Mouse (Mus musculus) embryo, embryonic 9.5 days (tissue): ENCODE data around the gene Cryga.

ENCODE experiments used
- DNase-seq: peaks from one replicate; pipeline ENCODE4 v3.0.0-alpha.2; 2017; ENCODE audit errors: extremely low spot score

Gene Cryga

DNA sequence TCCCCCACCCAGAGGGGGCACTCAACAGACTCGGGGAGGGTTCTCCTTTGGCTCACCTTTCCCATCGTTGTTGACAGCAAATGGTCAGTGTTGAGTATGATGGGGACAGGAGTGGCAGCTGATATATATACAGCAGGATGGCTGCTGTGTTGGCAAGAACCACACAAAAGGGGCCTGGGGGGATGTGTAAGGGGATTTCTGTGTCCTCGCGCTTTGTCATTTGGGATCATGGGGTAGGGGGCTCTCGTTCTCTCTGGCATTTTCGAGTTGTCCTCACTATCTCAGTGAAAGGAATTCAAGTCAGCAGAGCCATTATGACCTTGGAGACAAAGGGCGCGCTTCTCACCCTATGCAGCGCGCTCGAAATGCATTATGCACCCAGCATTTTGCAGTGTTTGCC lies at the start of gene Cryga:
Gene Cryga (minus strand): TSS at position 101 of the 400 bp plus-strand sequence.
- DNase-seq: no peak

DNA sequence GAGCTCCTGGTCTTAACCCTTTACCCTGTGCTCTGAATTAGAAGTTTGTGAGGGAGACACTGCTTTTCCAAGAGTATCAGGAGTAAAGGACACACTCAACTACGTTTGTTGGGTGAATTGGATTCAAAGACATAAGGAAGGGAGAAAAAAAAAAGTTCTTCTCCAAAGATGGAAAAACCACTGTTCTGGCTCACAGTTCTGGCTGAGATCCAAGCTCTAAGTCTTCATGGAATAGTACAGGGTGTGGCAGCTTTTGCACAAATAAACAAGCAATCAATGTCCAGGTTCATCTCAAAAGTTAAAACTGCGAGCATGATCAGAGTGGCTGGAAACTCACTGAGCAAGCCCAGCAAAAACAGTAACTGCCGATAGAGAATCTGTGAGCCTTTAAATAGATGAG lies 44.8 kb upstream of the Cryga start:
- no peak for DNase-seq

DNA sequence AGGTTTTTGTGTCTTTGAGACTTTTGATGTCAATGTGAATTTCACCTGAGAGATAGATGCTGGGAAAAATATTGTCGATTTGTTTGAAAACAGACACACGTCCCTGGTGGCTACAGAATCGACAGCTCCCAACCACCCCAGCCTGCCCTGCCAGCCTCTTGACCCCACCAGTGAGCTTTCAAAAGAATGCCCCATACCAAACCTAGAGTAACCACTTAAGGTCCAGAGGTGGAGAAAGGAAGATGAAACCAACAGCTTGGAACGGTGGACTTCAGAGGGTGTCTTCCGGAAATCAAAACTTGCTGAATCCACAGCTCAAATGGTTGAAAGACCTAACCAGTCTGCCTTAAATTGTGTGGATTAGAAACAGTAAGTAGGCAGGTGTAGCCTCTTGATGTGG lies 44.2 kb upstream of the Cryga start:
- no peak for DNase-seq

DNA sequence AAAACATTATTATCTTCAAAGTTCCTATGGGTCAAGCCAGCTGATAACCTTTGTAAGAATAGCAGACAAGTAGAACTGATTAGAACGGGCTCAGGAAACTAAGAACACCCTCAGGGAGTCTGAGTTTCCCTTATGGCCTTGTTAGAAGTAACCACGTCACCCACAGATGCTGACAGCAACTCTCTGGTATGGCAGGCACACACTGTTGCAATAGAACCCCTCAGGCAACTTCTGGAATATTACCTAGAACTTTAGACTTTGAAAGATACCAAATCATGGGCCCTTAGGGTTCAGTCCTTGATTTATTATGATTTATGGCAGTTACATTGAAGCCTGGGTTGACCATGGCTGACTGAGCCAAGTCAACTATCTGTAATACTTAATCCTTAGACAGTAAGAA lies 43.4 kb upstream of the Cryga start:
- no peak for DNase-seq

DNA sequence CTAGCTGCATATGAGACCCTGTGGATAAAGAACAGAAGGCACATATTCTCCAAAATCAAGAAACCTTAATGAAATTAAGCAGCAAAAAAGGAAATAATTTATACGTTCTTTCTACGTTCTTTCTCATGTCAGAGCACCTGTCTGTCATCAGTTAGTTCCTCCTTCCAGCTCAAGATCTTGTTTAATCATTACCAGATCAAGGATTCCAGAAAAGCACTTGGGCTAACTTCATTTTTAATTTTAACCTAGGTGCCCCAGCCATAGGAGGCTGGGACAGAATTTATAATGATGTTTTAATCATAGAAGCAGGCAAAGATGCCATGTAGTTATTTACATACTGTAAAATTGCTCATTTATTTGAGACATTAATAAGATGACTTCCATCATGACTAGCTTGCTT lies 41.6 kb upstream of the Cryga start:
- no peak for DNase-seq

DNA sequence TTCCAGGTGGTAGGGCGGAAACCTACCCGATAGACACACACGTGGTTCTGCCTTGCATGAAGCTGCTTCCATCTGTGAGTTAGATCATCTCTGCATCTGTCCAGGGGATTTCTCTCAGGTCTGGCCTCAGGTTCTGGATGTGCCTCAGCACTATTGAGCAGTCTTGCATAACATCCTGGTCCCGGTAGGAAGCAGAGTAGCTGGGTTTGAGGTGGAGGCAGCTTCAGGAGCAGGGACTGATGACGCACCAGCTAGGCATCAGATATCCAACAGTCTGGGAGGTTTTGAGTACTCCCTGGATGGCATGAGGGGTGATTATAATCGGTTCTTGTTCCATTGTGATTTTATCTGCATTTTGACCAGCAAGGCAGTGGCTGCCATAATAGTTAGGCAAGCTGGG lies 34.4 kb upstream of the Cryga start:
- DNase-seq: no peak

DNA sequence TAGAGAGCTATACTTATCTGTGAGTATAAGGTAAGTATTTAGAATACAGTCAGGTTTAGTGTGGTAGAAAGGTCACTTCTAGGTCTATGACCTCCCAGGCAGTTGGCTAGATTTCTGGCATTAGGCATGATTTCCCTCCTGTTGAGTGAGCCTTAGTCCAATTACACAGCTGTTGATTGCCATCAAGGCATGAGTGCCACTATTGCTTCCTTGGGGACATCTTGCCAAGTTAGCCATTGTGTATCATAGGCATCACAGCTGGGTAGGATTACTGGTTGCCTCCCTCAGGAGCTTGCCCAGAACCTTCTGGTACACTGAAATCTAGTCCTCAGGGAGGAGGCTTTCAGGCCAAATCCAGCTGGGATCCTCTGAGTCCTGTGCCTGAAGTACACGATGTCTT lies 29.7 kb upstream of the Cryga start:
- no peak for DNase-seq

DNA sequence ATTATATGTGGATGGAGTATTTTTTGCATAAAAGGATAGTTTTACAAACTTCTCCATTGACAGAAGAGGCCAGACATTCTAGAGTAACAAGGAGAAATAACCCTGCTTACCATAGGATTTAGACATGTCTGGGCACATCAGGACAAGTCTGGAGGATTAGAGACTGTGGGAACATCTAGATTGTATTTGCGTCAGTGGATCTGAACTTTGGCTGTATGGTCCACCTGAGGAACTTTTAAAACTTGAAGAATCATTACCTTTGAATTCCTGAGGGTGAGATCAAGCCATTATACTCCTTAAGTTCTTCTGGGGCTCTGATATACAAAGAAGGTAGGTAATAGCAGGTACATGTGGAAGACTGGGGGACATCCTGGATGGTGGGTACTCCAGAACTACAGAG lies 28.5 kb upstream of the Cryga start:
- no peak for DNase-seq

DNA sequence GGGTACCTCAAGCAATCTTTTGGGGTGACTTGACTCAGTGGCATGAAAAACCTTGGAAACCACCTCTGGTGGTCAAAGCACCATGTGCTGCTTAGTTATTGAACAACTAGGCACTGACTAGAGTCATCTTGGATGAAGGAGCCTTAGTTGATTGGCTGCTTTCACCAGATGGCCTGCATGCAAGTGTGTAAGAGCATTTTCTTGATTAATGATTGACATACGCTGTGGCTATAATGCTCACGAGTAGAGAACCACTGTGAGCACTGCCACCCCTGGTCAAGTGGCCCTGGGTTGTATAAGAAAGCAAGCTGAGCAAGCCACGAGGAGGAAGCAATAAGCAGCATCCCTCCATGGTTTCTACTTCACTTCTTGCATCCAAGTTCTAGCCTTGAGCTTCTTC lies 27.1 kb upstream of the Cryga start:
- no peak for DNase-seq

DNA sequence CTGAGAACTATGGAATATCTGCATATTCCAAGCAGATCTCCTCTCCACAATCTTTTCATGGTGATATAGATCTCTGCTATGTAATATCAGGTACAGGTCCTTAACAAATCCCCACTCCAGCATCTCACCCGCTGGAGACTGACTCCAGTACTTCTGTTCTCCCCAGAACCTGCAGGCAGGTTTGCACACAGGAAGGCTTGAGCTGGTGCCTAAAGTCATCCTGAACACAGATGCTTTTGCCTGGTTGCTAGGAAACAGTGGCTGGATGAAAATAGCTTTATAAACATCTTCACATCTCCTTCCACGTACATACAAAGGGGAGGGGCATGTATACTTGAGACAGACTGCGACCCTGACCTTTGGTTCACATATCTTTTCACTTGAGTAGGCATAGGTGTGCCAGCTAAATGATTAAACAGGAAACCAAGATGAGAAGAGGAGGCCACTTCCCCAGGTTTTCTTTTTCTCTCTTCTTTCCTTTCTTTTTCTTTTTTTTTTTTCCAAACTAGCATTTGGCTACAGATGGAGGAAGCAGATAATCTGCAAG lies 26.5 kb upstream of the Cryga start:
- no peak for DNase-seq

DNA sequence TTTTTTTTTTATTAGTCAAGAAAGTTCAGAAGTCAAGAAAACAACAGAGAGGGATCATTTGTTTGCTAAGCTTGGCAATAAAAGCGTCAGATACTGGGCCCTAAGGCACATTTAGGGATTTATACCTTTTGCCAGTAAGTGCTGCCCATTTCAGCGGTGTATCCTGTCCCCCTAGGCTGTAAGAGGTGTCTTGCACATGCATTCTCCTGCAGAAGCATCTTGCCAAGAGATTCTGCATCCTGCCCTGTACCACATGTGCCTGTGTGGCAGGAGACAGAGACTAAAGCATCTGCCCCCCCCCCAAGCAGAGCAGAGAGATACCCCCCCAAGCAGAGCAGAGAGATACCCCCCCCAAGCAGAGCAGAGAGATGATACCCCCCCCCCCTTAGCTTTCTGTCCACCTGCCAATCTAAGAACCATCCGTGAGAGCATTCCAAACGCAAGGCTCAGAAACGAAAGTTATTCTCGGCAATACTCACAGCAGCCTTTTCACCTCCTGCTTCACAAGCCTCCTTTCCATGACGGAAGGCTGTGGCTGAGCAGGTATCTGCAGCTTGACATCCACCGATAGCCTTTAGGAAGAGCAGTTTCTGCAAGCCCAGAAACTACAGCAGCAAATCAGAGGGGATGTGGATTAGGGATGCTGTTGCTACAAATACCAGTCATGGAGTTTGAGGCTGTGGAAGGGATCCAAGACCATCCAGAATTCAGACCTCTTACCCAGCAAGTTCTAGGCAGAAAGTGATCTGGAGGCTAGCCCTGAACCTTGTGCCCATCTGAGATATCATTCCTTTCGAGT lies 19.6 kb upstream of the Cryga start, which contains the start of gene D630023F18Rik:
Gene D630023F18Rik (minus strand): TSS at position 641 of the 799 bp plus-strand sequence.
- no peak for DNase-seq

DNA sequence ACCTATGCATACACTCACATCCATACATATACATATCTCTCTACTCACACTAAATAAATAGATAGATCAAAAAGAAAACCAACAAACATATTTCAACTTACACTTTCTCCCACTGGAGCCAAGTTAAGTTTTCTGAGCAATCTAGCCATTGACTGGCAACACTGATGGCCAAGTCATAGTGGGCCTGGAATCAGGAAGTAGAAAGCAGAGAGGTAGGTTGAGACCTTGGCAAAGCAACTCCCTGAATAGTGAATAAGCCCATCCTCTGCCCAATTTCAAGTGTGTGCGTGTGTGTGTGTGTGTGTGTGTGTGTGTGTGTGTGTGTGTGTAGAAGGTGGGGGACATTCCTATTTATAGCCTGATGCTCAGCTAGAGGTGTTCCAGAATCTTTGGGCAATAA lies 16.3 kb upstream of the Cryga start, which contains the start of gene Gm28845:
Gene Gm28845 (minus strand): TSS at position 121 of the 400 bp plus-strand sequence.
- no peak for DNase-seq

DNA sequence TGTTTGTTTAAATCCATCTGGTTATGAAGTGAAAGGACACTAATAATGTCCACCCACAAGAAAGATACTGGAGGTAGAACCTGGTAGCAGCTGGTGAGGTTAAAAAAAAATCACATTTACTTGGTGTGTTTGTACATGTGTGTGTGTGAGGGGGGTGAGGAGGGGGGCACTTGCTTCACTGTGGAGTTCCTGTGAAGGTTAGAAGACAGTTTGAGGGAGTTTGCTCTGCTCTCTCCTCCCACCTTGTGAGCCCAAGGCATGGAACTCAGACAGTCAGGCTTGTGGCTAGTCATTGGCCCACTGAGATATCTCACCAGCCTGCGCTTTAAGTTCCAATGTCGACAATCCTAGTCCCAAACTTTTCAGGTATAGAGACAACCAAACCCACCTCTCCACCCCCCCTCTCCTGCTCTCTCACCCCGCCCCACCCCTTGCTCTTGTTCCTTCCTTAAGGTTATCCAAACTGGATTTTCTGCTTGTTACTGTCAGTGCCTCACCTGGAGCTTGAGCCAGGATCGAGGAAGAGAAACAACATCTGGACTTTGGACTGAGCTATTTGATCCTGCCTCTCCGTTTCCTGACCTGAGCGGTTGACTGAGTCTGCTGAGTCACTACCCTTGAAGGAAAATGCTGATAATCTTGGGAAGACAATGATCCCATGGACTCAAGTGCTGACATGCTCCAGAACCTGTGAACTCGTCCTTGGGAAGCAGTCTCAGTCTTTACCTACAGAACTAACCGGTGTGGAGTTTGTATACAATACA lies 15.2 kb upstream of the Cryga start:
- no peak for DNase-seq

DNA sequence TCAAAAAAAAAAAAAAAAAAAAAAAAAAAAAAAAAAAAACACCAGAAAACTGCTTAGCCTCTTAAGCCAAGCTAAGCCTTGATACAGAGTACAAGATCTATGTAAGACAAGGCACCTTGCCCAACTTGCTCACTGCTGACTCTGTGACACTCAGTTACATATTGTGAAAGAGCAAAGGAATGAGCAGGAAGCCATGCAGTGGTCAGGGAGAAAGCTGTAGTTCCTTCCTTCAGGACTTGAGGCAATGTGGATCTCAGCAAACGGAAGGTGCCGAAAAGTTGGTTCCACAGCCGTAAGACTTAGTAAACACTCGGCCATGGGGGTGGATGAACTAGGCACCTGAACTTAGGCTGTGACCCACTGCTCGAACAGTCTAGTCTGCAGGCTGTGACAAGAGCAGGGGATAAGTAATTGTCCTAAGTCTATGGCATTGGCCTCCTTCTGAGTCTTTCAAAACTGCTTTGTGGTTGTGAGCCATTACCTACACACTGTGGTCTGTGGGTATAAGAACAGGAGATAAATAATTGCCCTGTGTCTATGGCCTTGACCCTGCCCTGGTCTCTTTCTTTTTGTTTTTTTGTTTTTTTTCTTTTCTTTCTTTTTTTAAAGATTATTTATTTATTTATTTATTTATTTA lies 10.5 kb upstream of the Cryga start:
- DNase-seq: no peak

DNA sequence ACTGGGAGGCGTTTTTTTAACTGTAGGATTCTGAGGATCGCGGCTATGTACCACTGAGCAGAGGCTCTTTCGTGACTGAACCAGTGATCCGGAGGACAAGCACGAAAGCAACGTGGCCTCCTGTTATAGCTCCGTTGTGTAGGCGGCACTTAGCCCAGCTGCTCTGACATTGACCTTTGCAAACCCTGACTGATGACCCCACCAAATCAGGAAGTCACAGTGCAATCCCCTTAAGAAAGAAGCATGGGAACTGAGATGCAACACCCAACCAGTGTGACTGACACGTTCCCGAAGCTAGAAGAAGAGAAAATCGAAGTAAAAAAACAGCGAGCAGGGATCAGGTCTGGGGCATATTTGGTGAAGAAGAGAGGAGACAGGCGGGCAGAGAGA lies 9.6 kb upstream of the Cryga start:
- no peak for DNase-seq

DNA sequence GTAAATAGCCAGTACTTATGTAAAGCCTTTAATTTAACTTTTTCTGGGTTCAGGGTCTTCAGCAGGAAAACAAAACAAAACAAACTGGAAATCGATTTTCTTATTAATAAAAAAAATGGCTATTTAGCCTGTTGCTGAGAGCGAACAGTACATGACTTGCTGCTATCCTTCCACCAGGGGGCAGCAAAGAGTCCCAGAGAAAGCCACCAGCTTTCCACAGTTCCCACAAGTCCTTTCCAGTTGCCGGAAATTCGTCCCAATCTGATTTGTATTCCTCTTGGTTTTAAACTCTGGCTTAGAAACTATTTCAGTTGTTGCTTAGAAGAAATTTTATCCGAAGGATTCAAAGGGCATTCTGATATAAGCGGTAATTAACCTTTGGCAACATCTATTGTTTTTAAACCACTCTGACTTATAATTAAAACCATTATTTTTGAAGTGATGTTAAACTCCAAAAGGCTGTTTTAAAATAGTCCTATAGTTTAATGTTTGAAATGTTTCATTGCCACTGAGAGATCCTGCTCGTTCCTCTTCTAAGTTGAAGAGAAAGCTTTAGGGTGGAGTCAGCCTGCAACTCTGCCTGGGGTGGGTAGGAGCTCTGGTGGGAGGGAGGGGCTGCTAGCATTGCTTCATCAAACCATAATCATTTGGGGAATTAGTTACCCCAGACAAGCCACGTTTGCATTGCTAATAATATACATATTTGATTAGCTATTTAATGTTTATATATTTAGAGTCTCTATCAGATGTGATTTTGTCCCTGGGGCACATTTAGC lies 9.0 kb upstream of the Cryga start:
- peak; percentile 83 for DNase-seq

DNA sequence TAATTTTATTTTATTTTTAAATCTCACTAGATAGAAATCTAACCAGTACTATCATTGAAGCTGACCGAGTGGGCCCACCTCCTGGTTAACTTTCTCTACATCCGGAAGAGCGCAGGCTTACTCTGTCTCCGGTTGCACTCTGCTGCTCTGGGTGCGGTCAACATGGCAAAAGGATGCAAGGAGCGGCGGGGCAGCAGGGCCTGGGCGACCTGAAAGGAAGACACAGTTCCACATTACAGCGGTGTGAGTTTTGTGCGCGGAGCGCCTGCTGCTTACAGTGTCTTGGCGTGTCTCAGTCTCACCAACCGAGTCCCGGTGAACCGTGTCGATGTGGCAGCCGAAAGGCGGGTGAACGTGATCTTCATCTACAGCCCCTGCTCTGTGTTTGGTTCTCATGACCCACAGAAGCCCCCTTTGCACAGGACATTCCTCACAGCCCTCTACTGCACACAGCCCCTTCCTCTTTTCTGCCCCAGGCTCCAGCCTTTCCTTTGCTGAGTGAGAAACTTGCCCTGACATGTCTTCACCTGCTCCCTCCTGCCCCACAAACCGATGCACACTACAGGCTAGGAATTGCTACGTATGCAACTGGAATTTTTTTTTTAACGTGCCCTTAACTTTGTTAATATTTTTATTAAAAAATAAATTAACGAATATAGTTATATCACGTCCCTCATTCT lies 6.7 kb upstream of the Cryga start:
- DNase-seq: no peak

DNA sequence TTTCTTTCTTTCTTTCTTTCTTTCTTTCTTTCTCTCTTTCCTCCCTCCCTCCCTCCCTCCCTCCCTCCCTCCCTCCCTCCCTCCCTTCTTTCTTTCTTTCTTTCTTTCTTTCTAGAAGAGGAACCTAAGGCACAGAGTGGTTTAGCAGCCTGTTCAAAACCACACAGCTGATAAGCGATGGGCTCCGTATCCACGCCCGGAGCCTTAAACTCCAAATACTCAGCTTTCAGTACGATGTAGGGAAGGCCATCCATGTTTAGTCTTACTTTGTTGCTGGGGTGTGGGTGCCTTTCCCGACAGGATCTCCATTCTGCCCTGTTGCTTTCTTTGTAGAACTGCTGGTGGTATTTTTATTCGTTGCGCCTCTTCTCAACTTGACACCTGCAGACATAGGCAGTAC lies 6.0 kb upstream of the Cryga start:
- DNase-seq: no peak

DNA sequence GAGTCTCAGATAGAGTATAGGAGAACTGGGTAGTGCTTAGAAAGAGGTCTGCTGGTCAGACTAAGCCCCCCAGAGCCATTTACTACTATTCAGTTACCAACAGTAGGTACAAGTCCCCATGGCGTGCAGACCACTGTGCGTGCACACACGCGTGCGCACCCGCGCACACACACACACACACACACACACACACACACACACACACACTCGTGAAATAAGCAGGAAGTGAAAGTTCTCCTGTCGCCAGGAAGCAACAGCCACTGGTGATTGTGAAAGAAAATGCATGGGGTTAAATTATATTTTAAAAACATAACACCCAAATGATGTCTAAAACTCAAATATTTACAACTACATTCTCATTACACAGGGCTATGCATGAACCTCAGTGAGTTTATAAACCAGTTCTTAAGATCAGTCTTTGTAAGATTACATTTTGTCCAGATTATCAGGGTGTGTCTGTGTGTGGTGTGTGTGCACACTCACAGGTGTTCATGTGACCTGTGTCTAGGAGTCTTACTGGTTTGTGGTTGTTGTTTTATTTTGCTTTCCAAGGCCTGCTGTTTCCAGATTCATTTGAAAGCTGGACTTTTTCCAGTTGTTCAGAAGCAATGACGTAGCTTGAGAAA lies 4.6 kb upstream of the Cryga start:
- DNase-seq: no peak

DNA sequence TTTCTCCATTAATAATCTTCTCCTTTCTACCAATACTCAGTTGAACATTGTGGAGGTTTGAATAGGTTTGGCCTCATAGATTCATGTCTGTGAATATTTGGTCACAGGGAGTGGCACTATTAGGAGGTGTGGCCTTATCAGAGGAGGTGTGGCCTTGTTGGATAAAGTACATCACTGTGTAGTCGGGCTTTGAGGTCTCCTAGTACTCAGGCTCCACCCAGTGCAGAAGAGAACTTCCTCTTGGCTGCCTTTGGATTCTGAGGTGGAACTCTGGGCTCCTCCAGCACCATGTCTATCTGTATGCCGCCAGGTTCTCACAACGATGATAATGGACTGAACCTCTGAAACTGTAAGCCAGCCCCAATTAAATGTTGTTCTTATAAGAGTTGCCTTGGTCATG lies 6.2 kb downstream of the Cryga start:
- no peak for DNase-seq

DNA sequence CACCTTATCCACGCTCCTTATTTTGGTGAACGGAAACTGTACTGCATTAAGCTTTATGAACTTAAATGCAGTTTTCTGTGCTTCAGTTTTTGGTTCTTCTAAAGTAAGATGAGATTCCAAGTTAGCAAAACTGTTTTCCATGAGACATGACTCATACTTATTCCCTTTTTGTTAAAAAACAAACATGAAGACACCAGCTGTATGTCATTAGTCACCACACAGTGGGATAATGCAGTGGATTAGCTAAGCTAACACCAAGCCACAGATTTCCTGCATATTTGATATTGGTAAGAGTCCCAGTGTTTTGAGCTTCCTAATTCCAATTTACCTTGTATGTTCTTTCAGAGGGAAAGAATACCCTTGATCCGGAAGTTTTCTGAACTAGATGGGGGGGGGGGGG lies 11.6 kb downstream of the Cryga start:
- no peak for DNase-seq
